In genomic region chr11:33193695-33194094, GRCm38 (mm10) we compare ENCODE assay signal across 13 mouse cellular contexts. TPM values are rescaled to one million over a fixed set of nuclear protein-coding genes. Genes with fewer than 3 reads are reported as not detected.
DNase-seq lines count a peak whose midpoint lies in the region; ATAC-seq lines count a peak whose summit lies in the region.
"Had no signal": no experiment of that assay in that cellular context is flagged by ENCODE, and none has a peak within 500 bp of the region (broad histone marks: within the 10 kb centered on the region; RNA-seq: fewer than 3 reads in every experiment).

No protein-coding gene starts in this region.

- peak overlapping the region; percentile 31 for H3K4me2 ChIP-seq in intestine, embryonic 14.5 days (ENCODE audit: low read length)
- H3K4me2 ChIP-seq in intestine, embryonic 16.5 days (ENCODE audit: low read depth, low read length), result no peak overlapping the region
- H3K4me2 ChIP-seq in hindbrain, embryonic 12.5 days (replicated peaks), result peak overlapping the region; percentile 24; the same call in 1 of the 2 replicates
- H3K4me2 ChIP-seq in midbrain, embryonic 16.5 days (ENCODE audit: low read length), result peak overlapping the region; percentile 23; the same call in 1 of the 2 replicates
- H3K4me2 ChIP-seq: liver, embryonic 11.5 days had no signal

- H3K9me3 ChIP-seq in intestine, embryonic 14.5 days (ENCODE audit: control insufficient read depth, low read length), result 0 out of 2 replicates have a peak, but pooled peaks cover 3% of the 10 kb centered on the region
- H3K9me3 ChIP-seq in intestine, embryonic 16.5 days (ENCODE audit: control insufficient read depth, low read length), result no peaks in the 10 kb centered on the region
- H3K9me3 ChIP-seq in hindbrain, embryonic 12.5 days (replicated peaks), result 0 out of 2 replicates have a peak, but pooled peaks cover 4% of the 10 kb centered on the region
- H3K9me3 ChIP-seq in midbrain, embryonic 16.5 days (replicated peaks; ENCODE audit: control insufficient read depth, low read length, poor library complexity, severe bottlenecking), result peaks cover 3% of the 10 kb centered on the region; the same call in 1 of the 2 replicates

- WGBS in intestine, embryonic 14.5 days, result under 1% methylated on average over 12 of the region's 12 CpGs
- 2% methylated on average over 10 of the region's 12 CpGs for WGBS in intestine, embryonic 16.5 days
- under 1% methylated on average over 10 of the region's 12 CpGs for WGBS in hindbrain, embryonic 12.5 days
- WGBS in midbrain, embryonic 16.5 days, result 3% methylated on average over 12 of the region's 12 CpGs

- H3K9ac ChIP-seq in intestine, embryonic 14.5 days (ENCODE audit: low read length), result no peak overlapping the region
- no peak overlapping the region for H3K9ac ChIP-seq in intestine, embryonic 16.5 days (ENCODE audit: low read depth, low read length)
- no peak overlapping the region for H3K9ac ChIP-seq in hindbrain, embryonic 12.5 days
- H3K9ac ChIP-seq in midbrain, embryonic 16.5 days (ENCODE audit: low read depth, low read length), result no peak overlapping the region

- DNase-seq in intestine, embryonic 14.5 days (ENCODE audit: low spot score), result no peak
- DNase-seq in embryo, embryonic 10 days (ENCODE audit: low spot score), result peak; percentile 47
- DNase-seq in right cerebral cortex, postnatal 25 days, result no peak
- DNase-seq in layer of hippocampus, postnatal 25 days (ENCODE audit: extremely low spot score in 1 of 2, low spot score in 1 of 2), result no peak
- no peak for DNase-seq in cerebellum, adult 9-10 months
- DNase-seq: cerebellum, adult 18-20 months; kidney, postnatal 4 days; retina, postnatal 1 day had no signal

- no peaks in the 10 kb centered on the region for H3K4me1 ChIP-seq in intestine, embryonic 14.5 days (replicated peaks; ENCODE audit: control insufficient read depth, insufficient read depth, low read length)
- no peaks in the 10 kb centered on the region for H3K4me1 ChIP-seq in intestine, embryonic 16.5 days (ENCODE audit: control insufficient read depth, insufficient read depth, low read length)
- H3K4me1 ChIP-seq in hindbrain, embryonic 12.5 days, result peaks cover 11% of the 10 kb centered on the region
- H3K4me1 ChIP-seq in midbrain, embryonic 16.5 days (ENCODE audit: control insufficient read depth, insufficient read depth, low read length), result no peaks in the 10 kb centered on the region

- no peak overlapping the region for H3K27ac ChIP-seq in intestine, embryonic 14.5 days (ENCODE audit: low read depth)
- no peak overlapping the region for H3K27ac ChIP-seq in intestine, embryonic 16.5 days (ENCODE audit: low read length)
- no peak overlapping the region for H3K27ac ChIP-seq in hindbrain, embryonic 12.5 days
- no peak overlapping the region for H3K27ac ChIP-seq in midbrain, embryonic 16.5 days (ENCODE audit: low read length)

- H3K27me3 ChIP-seq in intestine, embryonic 14.5 days (replicated peaks; ENCODE audit: control insufficient read depth, insufficient read depth, low read length), result peaks cover 79% of the 10 kb centered on the region
- H3K27me3 ChIP-seq in intestine, embryonic 16.5 days (replicated peaks; ENCODE audit: control insufficient read depth, insufficient read depth, low read length), result peaks cover 61% of the 10 kb centered on the region
- peaks cover 74% of the 10 kb centered on the region for H3K27me3 ChIP-seq in hindbrain, embryonic 12.5 days
- H3K27me3 ChIP-seq in midbrain, embryonic 16.5 days (ENCODE audit: control insufficient read depth, insufficient read depth, low read depth, low read length), result peaks cover 51% of the 10 kb centered on the region

- no peaks in the 10 kb centered on the region for H3K36me3 ChIP-seq in intestine, embryonic 14.5 days (ENCODE audit: control insufficient read depth, insufficient read depth, low read length)
- no peaks in the 10 kb centered on the region for H3K36me3 ChIP-seq in intestine, embryonic 16.5 days (ENCODE audit: control insufficient read depth, insufficient read depth, low read length)
- H3K36me3 ChIP-seq in hindbrain, embryonic 12.5 days, result no peaks in the 10 kb centered on the region
- no peaks in the 10 kb centered on the region for H3K36me3 ChIP-seq in midbrain, embryonic 16.5 days (ENCODE audit: control insufficient read depth, insufficient read depth, low read length)

- ATAC-seq in intestine, embryonic 14.5 days (replicated peaks; ENCODE audit: low FRiP score, low TSS enrichment, low read depth), result no peak
- no peak for ATAC-seq in intestine, embryonic 16.5 days
- ATAC-seq in hindbrain, embryonic 12.5 days (ENCODE audit: low FRiP score), result peak; percentile 39; the same call in 1 of the 2 replicates
- ATAC-seq in midbrain, embryonic 16.5 days, result no peak

- no peak overlapping the region for H3K4me3 ChIP-seq in intestine, embryonic 14.5 days (ENCODE audit: low read depth, low read length)
- H3K4me3 ChIP-seq in intestine, embryonic 16.5 days (ENCODE audit: low read length), result no peak overlapping the region
- H3K4me3 ChIP-seq in hindbrain, embryonic 12.5 days, result no peak overlapping the region
- H3K4me3 ChIP-seq in midbrain, embryonic 16.5 days (ENCODE audit: low read depth, low read length), result no peak overlapping the region
- H3K4me3 ChIP-seq: megakaryocyte, embryonic 14.5 days had no signal

RNA-seq across cellular contexts. Expression of gene Tlx3, which starts 9.7 kb away (rescaled TPM):
- 0.15 and 0.19 TPM in 2 replicates for polyA plus RNA-seq in intestine, embryonic 14.5 days (2014; fragmentation: Nextera tagmentation; extraction: Ambion mirVana)
- not detected in 2 replicates for polyA plus RNA-seq in intestine, embryonic 16.5 days (2015; fragmentation: Nextera tagmentation; extraction: Ambion mirVana)
- polyA plus RNA-seq in hindbrain, embryonic 12.5 days (2016; fragmentation: Nextera tagmentation; extraction: Ambion mirVana), result 29.8 and 33.8 TPM in 2 replicates
- 0.85 and 0.89 TPM in 2 replicates for polyA plus RNA-seq in midbrain, embryonic 16.5 days (2015; fragmentation: Nextera tagmentation; extraction: Ambion mirVana)
- total RNA-seq in layer of hippocampus, postnatal 25 days (2021), result not detected
- polyA plus RNA-seq: liver, embryonic 11.5 days had no signal

RNA-seq across cellular contexts. Expression of gene Npm1, which starts 30.7 kb away (rescaled TPM):
- 1,263 and 1,282 TPM in 2 replicates for polyA plus RNA-seq in intestine, embryonic 14.5 days (2014; fragmentation: Nextera tagmentation; extraction: Ambion mirVana)
- 689 and 790 TPM in 2 replicates for polyA plus RNA-seq in intestine, embryonic 16.5 days (2015; fragmentation: Nextera tagmentation; extraction: Ambion mirVana)
- polyA plus RNA-seq in hindbrain, embryonic 12.5 days (2016; fragmentation: Nextera tagmentation; extraction: Ambion mirVana), result 615 and 624 TPM in 2 replicates
- 349 and 380 TPM in 2 replicates for polyA plus RNA-seq in midbrain, embryonic 16.5 days (2015; fragmentation: Nextera tagmentation; extraction: Ambion mirVana)
- total RNA-seq in layer of hippocampus, postnatal 25 days (2021), result 100 to 1,000 TPM; 167 to 170 TPM

RNA-seq across cellular contexts. Expression of gene Fgf18, which starts 46.5 kb away (rescaled TPM):
- 1.5 and 2.1 TPM in 2 replicates for polyA plus RNA-seq in intestine, embryonic 14.5 days (2014; fragmentation: Nextera tagmentation; extraction: Ambion mirVana)
- 0.83 and 1.9 TPM in 2 replicates for polyA plus RNA-seq in intestine, embryonic 16.5 days (2015; fragmentation: Nextera tagmentation; extraction: Ambion mirVana)
- polyA plus RNA-seq in hindbrain, embryonic 12.5 days (2016; fragmentation: Nextera tagmentation; extraction: Ambion mirVana), result 9.8 and 10.7 TPM in 2 replicates
- polyA plus RNA-seq in midbrain, embryonic 16.5 days (2015; fragmentation: Nextera tagmentation; extraction: Ambion mirVana), result 2.7 and 4.8 TPM in 2 replicates
- 1 to 10 TPM; 3.9 to 4.3 TPM for total RNA-seq in layer of hippocampus, postnatal 25 days (2021)

Comparison
In these comparisons a context has a peak if more than half of its experiments do, and no peak if none do; other contexts are left out.
1. RNA of gene Tlx3, which starts 9.7 kb away (polyA plus RNA-seq): 29.8 to 33.8 TPM in hindbrain, embryonic 12.5 days; 0.85 to 0.89 TPM in midbrain, embryonic 16.5 days, 0.15 to 0.19 TPM in intestine, embryonic 14.5 days and not detected in intestine, embryonic 16.5 days; every median in the first group is over 10 times any median in the second.